Mouse (Mus musculus): ENCODE measurements at regions not wholly inside any gene's neighbourhood (a gene's known extent, or its start where the extent isn't known, plus 50 kb on each side); places are given as distances from the start of the nearest gene placed in this dataset.
"Not testable (repeated sequence)": the region's sequence is repeated elsewhere in the genome, so short reads cannot be mapped to it uniquely, and the experiment has no call there.

DNA sequence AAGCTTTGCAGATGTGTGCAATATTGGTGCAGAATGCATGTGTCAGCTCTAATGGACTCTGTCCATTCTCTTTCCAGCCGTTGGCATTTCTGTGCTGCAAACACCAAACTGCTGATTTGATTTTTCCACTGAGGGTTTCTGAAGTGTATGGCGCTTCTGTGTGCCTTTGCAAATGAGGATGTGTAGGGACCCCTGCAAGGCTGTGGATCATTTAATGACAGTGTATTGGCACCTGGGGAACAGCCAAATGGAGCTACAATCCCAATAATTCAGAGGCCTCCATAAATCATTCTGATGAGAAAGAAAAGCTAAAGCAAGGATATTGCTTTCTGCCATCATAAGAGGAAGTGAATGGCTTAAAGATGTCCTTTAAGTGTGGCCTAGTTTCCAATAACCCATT, 305.9 kb upstream of the Pkdcc start:
- DNase-seq (ENCODE audit: low spot score): no peak

DNA sequence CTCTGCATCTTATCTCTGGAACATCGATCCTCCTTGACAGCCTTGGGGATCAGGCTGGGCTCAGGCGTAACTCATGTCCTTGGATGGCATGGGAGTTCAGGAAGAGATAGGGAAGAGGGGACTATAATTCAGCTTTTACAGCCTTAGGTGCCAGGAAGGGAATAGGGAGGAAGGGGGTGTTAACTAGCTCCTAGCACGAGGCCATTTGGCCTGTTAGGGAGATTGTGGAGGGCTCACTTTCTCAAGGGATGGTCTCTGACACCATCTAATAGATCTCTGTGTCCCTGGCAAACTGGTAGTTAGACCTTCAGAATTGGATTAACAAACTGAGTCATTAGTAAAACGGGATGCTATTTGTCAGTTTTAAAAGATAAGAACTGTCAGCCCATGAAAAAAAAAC, 292.1 kb upstream of the Pkdcc start:
- DNase-seq (ENCODE audit: low spot score): not testable (repeated sequence)

DNA sequence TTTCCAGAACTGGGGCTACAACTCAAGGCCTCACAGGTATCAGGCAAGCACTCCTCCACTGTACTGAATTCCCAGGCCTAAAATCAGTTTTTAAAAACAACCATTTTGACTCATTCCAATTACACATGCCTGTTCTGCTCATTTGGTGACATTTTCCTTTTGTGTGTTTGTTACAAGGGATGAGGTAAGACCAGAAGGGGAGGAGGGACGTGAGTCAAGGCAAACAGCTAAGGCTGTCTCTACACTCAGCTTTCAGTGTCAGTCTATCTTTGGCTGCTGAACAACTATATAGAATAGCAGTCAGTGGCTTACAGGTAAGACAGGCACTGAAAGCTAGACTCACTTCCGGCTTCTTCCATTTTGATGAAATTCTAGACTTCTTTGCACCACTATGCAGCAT, 289.3 kb upstream of the Pkdcc start:
- DNase-seq (ENCODE audit: low spot score): no peak

GRCm38 (mm10) chr17:82927681-82928080, 287.4 kb upstream of the Pkdcc start:
- DNase-seq (ENCODE audit: low spot score): no peak

- DNase-seq (ENCODE audit: low spot score): no peak
Observed at GRCm38 (mm10) chr17:82929511-82929910, 285.6 kb upstream of the Pkdcc start.

DNA sequence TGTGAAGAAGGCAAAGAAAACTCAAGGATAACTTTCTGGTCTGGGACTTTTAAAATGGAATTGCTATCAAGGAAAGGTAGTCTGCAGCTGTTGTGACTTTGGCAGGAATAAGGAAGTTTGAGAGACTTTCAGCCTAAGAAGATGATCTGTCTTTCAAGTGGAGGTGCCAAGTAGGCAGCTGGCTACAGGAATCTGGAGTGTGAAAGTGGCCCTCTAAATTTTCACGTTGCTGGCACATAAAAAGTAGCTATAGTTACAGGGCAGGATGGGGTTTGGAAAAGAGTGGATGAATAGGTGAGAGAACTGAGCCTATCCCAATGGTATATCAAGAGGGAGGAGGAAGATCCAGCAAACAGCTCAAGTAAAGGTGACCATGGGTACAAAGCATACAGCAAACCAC, 284.4 kb upstream of the Pkdcc start:
- DNase-seq (ENCODE audit: low spot score): no peak

GRCm38 (mm10) chr17:82931476-82931875, 283.6 kb upstream of the Pkdcc start:
- DNase-seq (ENCODE audit: low spot score): no peak

- DNase-seq (ENCODE audit: low spot score): no peak
Observed at GRCm38 (mm10) chr17:82936836-82937235, 278.3 kb upstream of the Pkdcc start.

GRCm38 (mm10) chr17:82946083-82946482, 269.0 kb upstream of the Pkdcc start:
- DNase-seq (ENCODE audit: low spot score): no peak

DNA sequence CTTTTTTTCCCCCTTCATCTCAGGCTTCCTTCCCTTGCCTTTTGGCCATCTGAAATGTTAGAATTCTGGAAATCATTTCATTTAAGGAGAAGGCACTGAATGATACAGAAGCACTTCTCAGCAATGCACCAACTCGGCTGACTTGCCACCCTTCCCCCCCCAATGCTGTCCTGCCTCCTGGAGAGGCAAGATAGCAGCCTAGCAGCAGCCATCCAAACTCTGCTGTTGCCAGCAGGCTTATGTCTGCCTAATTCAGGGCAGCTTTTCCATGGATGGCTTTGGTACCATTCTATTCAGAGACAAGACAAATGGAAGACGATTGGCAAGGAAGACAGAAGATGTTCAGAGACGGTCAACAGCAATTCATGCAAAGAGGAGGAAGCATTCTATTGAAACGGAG, 265.3 kb upstream of the Pkdcc start:
- no peak for DNase-seq (ENCODE audit: low spot score)

- no peak for DNase-seq (ENCODE audit: low spot score)
Observed at GRCm38 (mm10) chr17:82950268-82950667, 264.8 kb upstream of the Pkdcc start.

GRCm38 (mm10) chr17:82957409-82957808, 257.7 kb upstream of the Pkdcc start:
- DNase-seq (ENCODE audit: low spot score): peak; percentile 7

- no peak for DNase-seq (ENCODE audit: low spot score)
Observed at GRCm38 (mm10) chr17:82963374-82963773, 251.7 kb upstream of the Pkdcc start.

GRCm38 (mm10) chr17:82999710-83000109, 215.4 kb upstream of the Pkdcc start:
- DNase-seq (ENCODE audit: low spot score): no peak

- no peak for DNase-seq (ENCODE audit: low spot score)
Observed at GRCm38 (mm10) chr17:83000411-83000810, 214.7 kb upstream of the Pkdcc start.

- DNase-seq (ENCODE audit: low spot score): peak; percentile 19
Observed at GRCm38 (mm10) chr17:83001567-83001966, 213.5 kb upstream of the Pkdcc start.

DNA sequence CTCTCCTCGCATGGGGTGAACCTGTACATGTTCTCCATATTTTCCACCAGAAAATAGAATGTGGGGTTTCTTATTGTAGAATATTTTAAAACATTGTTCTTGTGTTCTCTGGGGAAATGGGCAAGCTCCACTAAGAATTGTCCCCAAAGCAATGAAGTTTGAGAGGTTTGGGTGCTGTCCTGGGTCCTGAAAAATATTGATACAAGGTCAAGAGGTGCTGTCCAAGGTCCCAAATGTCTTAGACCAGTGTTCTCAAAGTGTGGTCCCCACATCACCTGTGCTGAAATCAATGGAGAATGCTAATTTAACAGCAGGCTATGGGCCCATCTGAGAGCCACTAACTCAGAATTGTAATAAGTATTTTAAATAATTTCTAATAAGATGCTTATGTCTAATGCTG, 204.2 kb upstream of the Pkdcc start:
- DNase-seq (ENCODE audit: low spot score): no peak

- DNase-seq (ENCODE audit: low spot score): no peak
Observed at GRCm38 (mm10) chr17:83015656-83016055, 199.4 kb upstream of the Pkdcc start.

DNA sequence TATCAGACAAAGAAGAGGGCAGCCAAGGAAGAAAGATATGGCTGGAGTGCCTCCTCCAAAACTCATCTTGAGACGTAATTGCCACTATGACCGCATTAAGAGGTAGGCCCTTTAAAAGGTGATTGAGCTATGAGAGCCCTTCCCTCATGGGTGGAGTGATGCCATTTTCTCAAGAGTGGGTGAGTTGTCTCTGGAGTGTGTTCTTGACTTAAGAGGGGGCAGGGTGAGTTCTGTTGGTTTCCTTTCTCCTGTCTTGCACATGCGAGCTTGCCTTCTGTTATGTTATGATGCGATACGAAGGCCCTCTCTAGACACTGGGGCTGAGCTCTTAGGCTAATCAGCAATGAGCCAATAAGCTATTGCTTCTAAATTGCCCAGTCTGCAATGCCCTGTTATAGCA, 198.2 kb upstream of the Pkdcc start:
- DNase-seq (ENCODE audit: low spot score): no peak

GRCm38 (mm10) chr17:83019267-83019666, 195.8 kb upstream of the Pkdcc start:
- DNase-seq (ENCODE audit: low spot score): no peak

DNA sequence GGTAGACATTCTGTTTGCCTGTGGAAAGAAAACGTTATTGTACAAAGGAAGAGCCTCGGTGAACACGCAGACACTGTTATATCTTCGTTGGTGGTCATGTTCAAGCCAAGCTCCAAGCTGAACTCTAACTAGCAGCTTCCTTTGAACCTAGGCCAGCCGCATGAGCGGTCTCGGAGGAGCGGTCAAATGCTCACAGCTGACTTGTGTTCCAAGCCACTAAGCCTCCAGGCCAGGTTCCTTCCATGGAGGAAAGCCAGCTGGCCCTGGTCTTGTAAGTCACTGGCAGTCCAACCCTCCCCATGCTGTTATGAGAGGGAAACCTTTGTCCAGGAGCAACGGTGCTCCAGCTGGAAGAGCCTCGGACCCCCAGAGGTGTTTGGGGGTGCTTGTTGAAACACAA, 194.5 kb upstream of the Pkdcc start:
- DNase-seq (ENCODE audit: low spot score): peak; percentile 34

GRCm38 (mm10) chr17:83025340-83025816, 189.7 kb upstream of the Pkdcc start:
- peak; percentile 72 for DNase-seq (ENCODE audit: low spot score)

GRCm38 (mm10) chr17:83034914-83035573, 180.0 kb upstream of the Pkdcc start:
- DNase-seq (ENCODE audit: low spot score): no peak

DNA sequence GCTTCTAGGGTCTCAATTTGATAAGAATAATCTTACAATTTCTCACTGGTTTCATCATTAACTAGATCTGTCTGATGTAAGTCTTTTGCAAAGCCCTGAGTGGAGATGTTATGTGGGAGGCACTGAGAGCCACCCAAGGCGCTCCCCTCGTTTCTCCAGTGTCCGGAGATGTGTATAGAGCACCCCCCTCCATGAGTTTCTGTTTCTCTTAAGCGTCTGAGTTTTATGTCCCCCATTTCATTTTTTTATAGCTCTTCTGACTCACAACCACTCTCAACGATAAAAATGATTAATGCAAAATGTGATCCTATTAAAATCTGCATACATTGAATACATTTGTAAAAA, 179.5 kb upstream of the Pkdcc start:
- DNase-seq (ENCODE audit: low spot score): no peak

- DNase-seq (ENCODE audit: low spot score): no peak
Observed at GRCm38 (mm10) chr17:83039563-83039962, 175.5 kb upstream of the Pkdcc start.
